Mouse (Mus musculus) hindbrain, postnatal 0 days (tissue): ENCODE data around the gene Lrp6. TPM values are rescaled to one million over a fixed set of nuclear protein-coding genes. Genes with fewer than 3 reads are reported as not detected.

ENCODE experiments used
- ATAC-seq: fragments of 200-750 bp; cut with Nextera tagmentation; 2 replicates; pipeline ENCODE4 v1.8.0; 2017; ENCODE audit warnings: mild to moderate bottlenecking, moderate TSS enrichment, moderate library complexity
- DNase-seq: peaks from one replicate; pipeline ENCODE4 v3.0.0-alpha.2; 2015; ENCODE audit warnings: low spot score
- H3K27ac ChIP-seq: fragments of 300-500 bp; sonication (generic); 2 replicates; pipeline ENCODE4 v1.5.1; 2014; ENCODE audit warnings: mild to moderate bottlenecking
- H3K27me3 ChIP-seq: fragments of 300-500 bp; sonication (generic); 2 replicates; pipeline ENCODE4 v1.6.1; 2014; ENCODE audit warnings: low read length, mixed read lengths; ENCODE audit not compliant: insufficient read depth
- H3K36me3 ChIP-seq: fragments of 300-500 bp; sonication (generic); 2 replicates; pipeline ENCODE4 v1.6.1; 2014; ENCODE audit warnings: low read length, mixed read lengths; ENCODE audit not compliant: insufficient read depth
- H3K4me1 ChIP-seq: fragments of 300-500 bp; sonication (generic); 2 replicates; pipeline ENCODE4 v1.6.1; 2014; ENCODE audit warnings: antibody characterized with exemption, low read length, mixed read lengths; ENCODE audit not compliant: insufficient read depth
- H3K4me2 ChIP-seq: fragments of 300-500 bp; sonication (generic); 2 replicates; pipeline ENCODE4 v1.6.1; 2014; ENCODE audit warnings: low read depth, mild to moderate bottlenecking, low read length, moderate library complexity, mixed read lengths
- H3K4me3 ChIP-seq: fragments of 300-500 bp; sonication (generic); 2 replicates; pipeline ENCODE4 v1.5.1; 2014; ENCODE audit warnings: low read length
- H3K9ac ChIP-seq: fragments of 300-500 bp; sonication (generic); replicated peaks from 2 replicates; pipeline ENCODE4 v1.6.1; 2014; ENCODE audit warnings: mild to moderate bottlenecking, low read length, moderate library complexity, mixed read lengths
- H3K9me3 ChIP-seq: fragments of 300-500 bp; sonication (generic); 2 replicates; pipeline ENCODE4 v1.6.1; 2016; ENCODE audit warnings: low read length, mixed read lengths
- CTCF ChIP-seq: IDR thresholded peaks from 2 replicates; pipeline ENCODE4 v1.5.1; 2016; ENCODE audit warnings: antibody characterized with exemption, control low read depth, low read depth
- WGBS: fragments of 180-500 bp; shearing (Covaris S2); extraction: QIAGEN DNeasy Blood & Tissue Kit; methylation state at CpG from one replicate; pipeline ENCODE4 v1.1.7; 2014; 5-methylcytosine and 5-hydroxymethylcytosine counted together
- polyA plus RNA-seq: library from polyadenylated mRNA; unstranded; fragments of >200 nt; fragmentation: Nextera tagmentation; extraction: Ambion mirVana; gene quantifications from 2 replicates; pipeline ENCODE4 v1.2.1, GENCODE M21; 2015
- total RNA-seq: library from RNA; depleted of rRNA; stranded (reverse); fragments of >200 nt; gene quantifications from 2 replicates; pipeline ENCODE4 v1.2.3, GENCODE M21; 2014

Gene Lrp6
- total and polyA plus RNA-seq, 2 experiments from 2014 or later: 13.0 to 23.9 TPM

GRCm38 (mm10) chr6:134443198-134443904, 123.4 kb downstream of the Lrp6 start:
- no peak for TF ChIP-seq CTCF
- Histone ChIP-seq H3K9me3 (no peaks in the 10 kb centered on the region), H3K27me3 (no peaks in the 10 kb centered on the region), H3K27ac (no peak overlapping the region), H3K4me2 (no peak overlapping the region), H3K4me1 (peaks cover 4% of the 10 kb centered on the region; the same call in 1 of the 2 replicates), H3K36me3 (no peaks in the 10 kb centered on the region), H3K4me3 (no peak overlapping the region), H3K9ac (no peak overlapping the region)
- DNase-seq: no peak
- WGBS: 82% methylated on average over 9 of the region's 9 CpGs
- ATAC-seq: no peak

DNA sequence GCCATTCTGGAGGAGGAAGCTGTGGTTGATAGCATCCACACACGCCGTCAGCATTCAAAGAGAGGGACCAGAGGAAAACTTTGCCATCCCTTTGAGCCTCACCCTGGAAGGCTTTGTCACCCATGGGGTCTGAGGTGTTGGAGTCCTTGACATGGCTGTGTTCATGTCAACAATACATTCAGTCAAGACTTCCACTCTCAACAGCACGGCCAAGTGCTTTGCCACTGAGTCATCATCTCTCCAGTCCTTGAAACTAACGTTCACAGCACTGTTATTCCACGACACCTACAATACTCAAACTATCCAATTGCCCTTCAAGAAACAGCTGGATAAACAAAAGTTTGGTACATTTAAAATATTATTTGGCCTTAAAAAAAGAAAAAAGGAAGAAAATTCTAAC, 124.5 kb downstream of the Lrp6 start:
- no peak for DNase-seq
- no peak for ATAC-seq
- Histone ChIP-seq H3K4me1 (peaks cover 4% of the 10 kb centered on the region; the same call in 1 of the 2 replicates), H3K36me3 (no peaks in the 10 kb centered on the region), H3K27me3 (no peaks in the 10 kb centered on the region), H3K4me3 (no peak overlapping the region), H3K27ac (no peak overlapping the region), H3K4me2 (no peak overlapping the region), H3K9ac (no peak overlapping the region), H3K9me3 (no peaks in the 10 kb centered on the region)
- no peak for TF ChIP-seq CTCF
- WGBS: 90% methylated on average over 5 of the region's 5 CpGs

DNA sequence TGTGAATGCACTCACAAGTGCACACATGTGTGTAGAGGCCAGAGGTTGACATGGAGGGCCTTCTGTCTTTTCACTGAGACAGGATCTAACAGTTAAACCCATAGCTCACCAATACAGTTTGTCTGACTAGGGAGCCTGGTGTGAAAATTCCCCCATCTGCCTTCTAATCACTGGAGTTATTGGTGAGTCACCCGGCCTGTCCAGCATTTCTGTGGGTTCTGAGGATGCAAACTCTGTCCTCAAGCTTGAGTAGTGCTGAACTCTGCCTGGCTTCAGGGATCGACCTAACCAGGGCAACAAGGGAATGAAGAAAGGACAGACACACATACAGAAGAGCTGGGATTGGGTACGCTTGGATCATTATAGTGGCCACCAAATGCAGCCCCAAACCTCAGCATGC, 125.0 kb downstream of the Lrp6 start:
- Histone ChIP-seq H3K27me3 (no peaks in the 10 kb centered on the region), H3K36me3 (no peaks in the 10 kb centered on the region), H3K27ac (no peak overlapping the region), H3K9ac (no peak overlapping the region), H3K4me1 (peaks cover 4% of the 10 kb centered on the region; the same call in 1 of the 2 replicates), H3K4me3 (no peak overlapping the region), H3K4me2 (no peak overlapping the region), H3K9me3 (no peaks in the 10 kb centered on the region)
- DNase-seq (no peak), ATAC-seq (no peak)
- WGBS: 90% methylated on average over 3 of the region's 3 CpGs
- no peak for TF ChIP-seq CTCF

DNA sequence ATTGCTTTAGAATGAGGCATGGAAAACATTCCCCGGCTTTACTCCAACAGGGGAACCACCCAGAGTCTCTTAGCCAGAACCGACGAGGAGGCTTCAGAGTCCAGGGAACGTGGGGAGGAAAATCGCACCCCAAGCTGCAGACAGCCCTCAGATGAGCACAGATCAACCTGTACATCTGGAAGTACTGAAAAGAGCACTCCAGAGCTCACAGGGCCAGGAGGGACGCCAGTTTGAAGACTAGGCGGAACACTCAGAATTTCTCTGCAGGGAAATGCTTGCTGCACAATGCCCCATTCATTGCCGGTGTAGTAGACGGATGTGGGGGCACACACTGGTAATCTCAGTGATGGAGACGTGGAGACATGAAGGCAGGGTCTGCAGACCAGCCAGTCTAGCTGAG, 126.7 kb downstream of the Lrp6 start:
- 13% methylated on average over 10 of the region's 10 CpGs for WGBS
- Histone ChIP-seq H3K4me3 (peak overlapping the region; percentile 36), H3K9ac (peak overlapping the region; percentile 44; the same call in 1 of the 2 replicates), H3K4me2 (peak overlapping the region; percentile 66), H3K27ac (peak overlapping the region; percentile 68), H3K36me3 (no peaks in the 10 kb centered on the region), H3K4me1 (peaks cover 4% of the 10 kb centered on the region; the same call in 1 of the 2 replicates), H3K27me3 (no peaks in the 10 kb centered on the region), H3K9me3 (no peaks in the 10 kb centered on the region)
- no peak for TF ChIP-seq CTCF
- ATAC-seq (peak; percentile 42), DNase-seq (peak; percentile 20)

- H3K27me3 ChIP-seq: no peaks in the 10 kb centered on the region
- H3K9ac ChIP-seq: peak overlapping the region; percentile 44
- 6% methylated on average over 23 of the region's 23 CpGs for whole genome bisulfite sequencing
- DNase-seq (peak; percentile 76), ATAC-seq (peak; percentile 86)
- no peak for TF ChIP-seq CTCF
- peak overlapping the region; percentile 68 for H3K27ac ChIP-seq
- no peaks in the 10 kb centered on the region for H3K9me3 ChIP-seq
- H3K4me2 ChIP-seq: peak overlapping the region; percentile 66
- H3K4me1 ChIP-seq: peaks cover 4% of the 10 kb centered on the region; the same call in 1 of the 2 replicates
- peak overlapping the region; percentile 36 for H3K4me3 ChIP-seq
- H3K36me3 ChIP-seq: no peaks in the 10 kb centered on the region
Measured at GRCm38 (mm10) chr6:134439401-134440021, 127.3 kb downstream of the Lrp6 start.

DNA sequence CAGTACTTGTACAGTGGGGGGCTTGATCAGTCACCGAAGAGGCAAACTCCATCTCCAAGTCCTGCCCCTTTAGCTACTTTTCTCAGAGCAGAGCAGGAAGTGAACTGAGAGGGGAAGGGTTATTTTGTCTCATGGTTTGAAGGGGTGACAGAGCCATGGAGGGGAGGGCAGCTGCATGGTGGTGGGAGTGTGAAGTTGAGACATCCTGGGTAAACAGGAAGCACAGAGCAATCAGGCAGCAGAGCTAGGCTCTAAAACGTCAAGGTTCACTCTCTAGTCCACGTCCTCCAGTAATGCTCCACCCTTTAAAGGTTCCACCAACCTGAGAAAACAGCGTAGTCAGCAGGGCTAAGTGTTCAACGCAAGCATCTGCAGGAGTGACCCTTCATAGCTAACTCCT, 129.8 kb downstream of the Lrp6 start:
- 85% methylated on average over 5 of the region's 5 CpGs for WGBS
- DNase-seq: no peak
- no peak overlapping the region for H3K9ac ChIP-seq
- no peaks in the 10 kb centered on the region for H3K27me3 ChIP-seq
- H3K4me2 ChIP-seq: no peak overlapping the region
- H3K4me1 ChIP-seq: peaks cover 4% of the 10 kb centered on the region; the same call in 1 of the 2 replicates
- H3K9me3 ChIP-seq: no peaks in the 10 kb centered on the region
- H3K36me3 ChIP-seq: no peaks in the 10 kb centered on the region
- H3K4me3 ChIP-seq: no peak overlapping the region
- no peak overlapping the region for H3K27ac ChIP-seq
- TF ChIP-seq CTCF: no peak
- no peak for ATAC-seq
